Mouse (Mus musculus): ENCODE results near the gene Prss29. TPM values are rescaled to one million over a fixed set of nuclear protein-coding genes. Genes with fewer than 3 reads are reported as not detected.
A peak's percentile ranks its signal among the peaks of the same experiment; 100 is the strongest.

Gene Prss29
- polyA plus RNA-seq, 2 experiments: not detected

GRCm38 (mm10) chr17:25298094-25298493 is 20.4 kb upstream of the Prss29 start, which contains the start of gene Prss34:
Gene Prss34 (plus strand): TSS chr17:25298394.
- Histone ChIP-seq H3K27ac (no peak within 1 kb of the TSS), H3K4me1 (replicated peaks; ENCODE audit: control insufficient read depth in 2 of 2, insufficient read depth in 2 of 2, low read length in 1 of 2) (no peaks in the 10 kb centered on the region), H3K9me3 (ENCODE audit: control insufficient read depth, low read length) (no peaks in the 10 kb centered on the region), H3K27me3 (ENCODE audit: control insufficient read depth, insufficient read depth, low read length) (no peaks in the 10 kb centered on the region), H3K4me3 (ENCODE audit: insufficient read depth in 1 of 2, low read depth in 2 of 2, low read length in 2 of 2) (no peak within 1 kb of the TSS), H3K4me2 (ENCODE audit: low read depth) (no peak within 1 kb of the TSS), H3K9ac (replicated peaks) (no peak within 1 kb of the TSS), H3K36me3 (replicated peaks; ENCODE audit: control insufficient read depth, insufficient read depth, low read depth) (no peaks in the 10 kb centered on the region)
- no peak for ATAC-seq (ENCODE audit: insufficient read depth)
- TF ChIP-seq CTCF (IDR thresholded peaks at IDR 0.05; ENCODE audit: low read depth): no peak
- DNase-seq (ENCODE audit: low read depth in 3 of 3, low spot score in 3 of 3): no peak
- WGBS (ENCODE audit: insufficient replicate concordance): 60% methylated on average over 5 of the region's 5 CpGs

- Histone ChIP-seq H3K9ac (replicated peaks) (no peak within 1 kb of the TSS), H3K9me3 (ENCODE audit: control insufficient read depth, low read length) (no peaks in the 10 kb centered on the region), H3K4me2 (ENCODE audit: low read depth) (no peak within 1 kb of the TSS), H3K27me3 (ENCODE audit: control insufficient read depth, insufficient read depth, low read length) (no peaks in the 10 kb centered on the region), H3K27ac (no peak within 1 kb of the TSS), H3K4me1 (replicated peaks; ENCODE audit: control insufficient read depth in 2 of 2, insufficient read depth in 2 of 2, low read length in 1 of 2) (no peaks in the 10 kb centered on the region), H3K4me3 (ENCODE audit: insufficient read depth in 1 of 2, low read depth in 2 of 2, low read length in 2 of 2) (no peak within 1 kb of the TSS), H3K36me3 (replicated peaks; ENCODE audit: control insufficient read depth, insufficient read depth, low read depth) (no peaks in the 10 kb centered on the region)
- TF ChIP-seq EP300 (IDR thresholded peaks at IDR 0.05; ENCODE audit: low read depth): no peak
- TF ChIP-seq CTCF (IDR thresholded peaks at IDR 0.05; ENCODE audit: low read depth): no peak
- DNase-seq (ENCODE audit: low read depth in 3 of 3, low spot score in 3 of 3) (no peak), ATAC-seq (ENCODE audit: insufficient read depth) (no peak)
- WGBS (ENCODE audit: insufficient replicate concordance): 34% methylated on average over 4 of the region's 4 CpGs
Measured at GRCm38 (mm10) chr17:25308346-25308745, 10.1 kb upstream of the Prss29 start, which contains the start of gene Prss28. Gene Prss28 (plus strand): TSS chr17:25308646.

GRCm38 (mm10) chr17:25320819-25321218 is 2.4 kb downstream of the Prss29 start:
- Histone ChIP-seq H3K4me2 (ENCODE audit: low read depth) (no peak overlapping the region), H3K27me3 (ENCODE audit: control insufficient read depth, insufficient read depth, low read length) (no peaks in the 10 kb centered on the region), H3K36me3 (replicated peaks; ENCODE audit: control insufficient read depth, insufficient read depth, low read depth) (no peaks in the 10 kb centered on the region), H3K27ac (no peak overlapping the region), H3K4me3 (ENCODE audit: insufficient read depth in 1 of 2, low read depth in 2 of 2, low read length in 2 of 2) (no peak overlapping the region), H3K4me1 (replicated peaks; ENCODE audit: control insufficient read depth in 2 of 2, insufficient read depth in 2 of 2, low read length in 1 of 2) (peaks cover 0 to 9% of the 10 kb centered on the region in 2 experiments; a peak in 1 of 4 replicates), H3K9ac (replicated peaks) (no peak overlapping the region), H3K9me3 (ENCODE audit: control insufficient read depth, low read length) (no peaks in the 10 kb centered on the region)
- no peak for TF ChIP-seq CTCF (IDR thresholded peaks at IDR 0.05; ENCODE audit: low read depth)
- no peak for TF ChIP-seq EP300 (IDR thresholded peaks at IDR 0.05; ENCODE audit: low read depth)
- DNase-seq (ENCODE audit: low read depth in 3 of 3, low spot score in 3 of 3): no peak
- WGBS (ENCODE audit: insufficient replicate concordance): 71% methylated on average over 8 of the region's 8 CpGs
- no peak for ATAC-seq (ENCODE audit: insufficient read depth)

GRCm38 (mm10) chr17:25322930-25323329 is 4.5 kb downstream of the Prss29 start:
- no peak for TF ChIP-seq EP300 (IDR thresholded peaks at IDR 0.05; ENCODE audit: low read depth)
- TF ChIP-seq CTCF (IDR thresholded peaks at IDR 0.05; ENCODE audit: low read depth): no peak
- Histone ChIP-seq H3K27ac (no peak overlapping the region), H3K4me1 (replicated peaks; ENCODE audit: control insufficient read depth in 2 of 2, insufficient read depth in 2 of 2, low read length in 1 of 2) (peaks cover 0 to 9% of the 10 kb centered on the region in 2 experiments; a peak in 1 of 4 replicates), H3K4me2 (ENCODE audit: low read depth) (no peak overlapping the region), H3K27me3 (ENCODE audit: control insufficient read depth, insufficient read depth, low read length) (no peaks in the 10 kb centered on the region), H3K4me3 (ENCODE audit: insufficient read depth in 1 of 2, low read depth in 2 of 2, low read length in 2 of 2) (no peak overlapping the region), H3K9me3 (ENCODE audit: control insufficient read depth, low read length) (no peaks in the 10 kb centered on the region), H3K36me3 (replicated peaks; ENCODE audit: control insufficient read depth, insufficient read depth, low read depth) (no peaks in the 10 kb centered on the region), H3K9ac (replicated peaks) (no peak overlapping the region)
- ATAC-seq (ENCODE audit: insufficient read depth) (peak; percentile 55), DNase-seq (ENCODE audit: low read depth in 3 of 3, low spot score in 3 of 3) (peak in 1 of 3 experiments; percentile 3)
- WGBS (ENCODE audit: insufficient replicate concordance): 16% methylated on average over 2 of the region's 2 CpGs

- no peak overlapping the region for H3K4me2 ChIP-seq (ENCODE audit: low read depth)
- DNase-seq (ENCODE audit: low read depth in 3 of 3, low spot score in 3 of 3) (no peak), ATAC-seq (ENCODE audit: insufficient read depth) (no peak)
- H3K27me3 ChIP-seq (ENCODE audit: control insufficient read depth, insufficient read depth, low read length): no peaks in the 10 kb centered on the region; the same call in 1 of the 2 replicates
- no peak overlapping the region for H3K4me3 ChIP-seq (ENCODE audit: insufficient read depth in 1 of 2, low read depth in 2 of 2, low read length in 2 of 2)
- H3K36me3 ChIP-seq (replicated peaks; ENCODE audit: control insufficient read depth, insufficient read depth, low read depth): no peaks in the 10 kb centered on the region
- H3K27ac ChIP-seq: no peak overlapping the region
- TF ChIP-seq CTCF (IDR thresholded peaks at IDR 0.05; ENCODE audit: low read depth) (no peak), EP300 (IDR thresholded peaks at IDR 0.05; ENCODE audit: low read depth) (no peak)
- no peak overlapping the region for H3K9ac ChIP-seq (replicated peaks)
- H3K9me3 ChIP-seq (ENCODE audit: control insufficient read depth, low read length): no peaks in the 10 kb centered on the region
- H3K4me1 ChIP-seq (replicated peaks; ENCODE audit: control insufficient read depth in 2 of 2, insufficient read depth in 2 of 2, low read length in 1 of 2): no peaks in the 10 kb centered on the region
- WGBS (ENCODE audit: insufficient replicate concordance): 17% methylated on average over 9 of the region's 9 CpGs
Measured at GRCm38 (mm10) chr17:25332321-25332720, 13.9 kb downstream of the Prss29 start.
